Mouse (Mus musculus) erythroblast, adult 5-6 weeks (primary cell): ENCODE data around the gene Klra4. TPM values are rescaled to one million over a fixed set of nuclear protein-coding genes. Genes with fewer than 3 reads are reported as not detected.
"Not testable (repeated sequence)": the region's sequence is repeated elsewhere in the genome, so short reads cannot be mapped to it uniquely, and the experiment has no call there.

ENCODE experiments used
- ATAC-seq: replicated peaks from 2 replicates; pipeline ENCODE4 v1.8.0; 2016; ENCODE audit warnings: moderate number of reproducible peaks, mild to moderate bottlenecking, moderate TSS enrichment, inconsistent platforms; ENCODE audit not compliant: poor library complexity, low FRiP score, severe bottlenecking
- total RNA-seq, 2 experiments: library from RNA; stranded (forward) in 1 of 2; stranded (reverse) in 1 of 2; fragments of 150-400 nt in 1 of 2; fragments of 200-764, 138-1000 nt in 1 of 2; gene quantifications; 2 replicates each; pipeline versions ENCODE4 v1.2.3 to v1.2.4; 2015 to 2017; ENCODE audit warnings: low replicate concordance in 2 of 2

The Klra4 gene
- total RNA-seq (2015; ENCODE audit: low replicate concordance) (not detected in 2 replicates), total RNA-seq (2017; ENCODE audit: low replicate concordance) (not detected in 2 replicates)

DNA sequence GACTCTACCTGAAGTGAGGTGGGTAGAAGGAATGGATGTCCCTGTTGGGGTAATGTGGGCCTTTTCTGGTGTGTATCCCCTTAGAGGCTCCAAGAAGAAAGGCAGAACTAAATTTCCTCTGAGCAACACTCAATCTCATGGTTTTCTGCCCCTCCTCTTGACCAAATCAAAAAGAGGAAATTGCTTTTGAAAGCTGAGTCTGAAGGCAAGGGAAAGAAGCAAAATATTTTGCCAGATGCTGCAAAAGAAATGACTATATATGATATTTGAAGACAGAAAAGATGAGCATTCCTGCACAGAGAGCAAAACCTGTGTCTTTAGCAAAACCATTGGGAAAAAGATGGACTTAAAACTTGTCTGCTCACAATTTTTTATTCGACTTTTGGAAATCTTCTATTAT lies at the start of gene Klra4:
TSS of gene Klra4 (minus strand) at position 101 of the 400 bp plus-strand sequence.
- ATAC-seq, result not testable (repeated sequence)

DNA sequence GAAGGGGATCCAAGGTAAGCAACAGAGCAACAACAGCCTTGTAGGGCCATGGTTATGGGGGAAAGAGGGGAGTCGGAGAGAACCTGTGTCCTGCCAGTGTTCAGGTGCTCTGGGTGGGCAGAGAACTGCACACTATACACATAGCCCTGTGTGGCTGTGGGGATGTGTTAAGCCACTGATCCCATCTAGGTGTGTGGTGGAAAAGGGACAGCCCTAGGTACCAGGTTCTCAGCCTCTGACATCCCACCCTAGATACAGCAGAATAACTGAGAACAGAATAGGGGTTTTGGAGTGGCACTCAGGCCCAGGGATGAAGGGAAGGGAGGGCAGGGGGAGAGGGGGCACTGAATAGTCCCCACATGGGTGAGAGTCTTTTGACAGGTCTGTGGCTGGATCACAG lies 43.4 kb upstream of the Klra4 start:
- no peak for ATAC-seq

DNA sequence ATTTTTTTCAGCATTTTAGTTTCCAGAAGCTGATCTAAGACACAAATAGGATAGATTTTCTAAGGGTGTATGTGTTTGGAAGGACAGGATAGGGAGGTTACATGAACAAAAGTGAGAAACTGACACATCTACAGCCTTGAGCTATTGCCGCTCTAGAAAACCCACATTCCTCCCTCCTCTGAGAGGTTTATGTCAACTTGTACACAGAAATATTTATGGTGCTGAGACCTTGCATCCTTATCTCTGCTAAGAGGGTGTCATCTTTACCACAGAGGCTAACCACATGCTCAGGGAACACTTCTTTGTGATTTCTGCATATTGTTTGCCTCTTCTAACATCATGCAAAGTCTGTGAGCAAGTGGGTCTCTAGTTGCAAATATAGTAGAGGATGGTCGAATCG lies 35.7 kb upstream of the Klra4 start:
- not testable (repeated sequence) for ATAC-seq

DNA sequence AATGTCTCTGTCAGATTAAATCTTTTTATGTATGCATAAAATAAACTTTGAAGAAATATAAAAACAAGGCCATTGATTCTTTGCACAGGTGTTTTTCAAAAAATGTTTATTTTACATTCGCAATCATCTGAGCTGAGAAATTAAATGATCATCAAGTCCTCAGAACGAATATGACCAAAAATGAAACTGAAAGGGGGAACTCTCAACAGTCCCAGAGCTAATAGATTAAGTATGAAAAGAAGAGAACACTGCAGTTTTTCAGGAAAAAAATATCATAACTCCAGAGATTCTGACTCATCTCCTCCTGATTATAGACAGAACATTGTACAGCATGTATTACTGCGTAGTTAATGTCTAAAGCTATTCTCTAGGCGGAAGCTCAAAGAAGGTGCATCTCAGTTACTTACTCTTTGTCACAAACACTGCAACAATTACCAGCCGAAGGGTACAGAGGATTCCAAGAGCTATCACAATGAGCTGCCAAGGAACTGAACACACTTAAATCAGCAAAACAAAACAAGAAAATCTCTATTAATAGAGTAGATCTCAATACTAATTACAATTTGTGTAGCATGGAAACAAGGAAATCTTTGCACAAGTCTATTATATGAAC lies 25.4 kb upstream of the Klra4 start:
- no peak for ATAC-seq

DNA sequence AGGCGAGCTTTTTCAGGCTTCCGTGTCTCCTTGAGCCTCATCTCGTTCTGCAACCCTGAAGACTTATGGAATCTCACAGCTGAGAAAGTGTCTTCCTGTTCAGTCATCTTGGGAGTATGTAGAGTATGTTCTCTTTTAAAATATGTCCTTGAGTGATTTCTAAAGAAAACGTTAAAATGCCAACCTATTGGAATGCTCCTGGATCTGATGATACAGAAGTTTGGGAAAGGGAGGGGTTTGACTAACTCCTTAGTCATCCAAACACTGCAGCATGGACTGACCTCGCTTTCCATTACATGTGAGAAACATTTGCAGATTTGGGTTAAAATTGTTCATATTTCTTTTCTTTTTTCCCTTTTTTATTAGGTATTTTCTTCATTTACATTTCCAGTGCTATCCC lies 1.9 kb downstream of the Klra4 start:
- ATAC-seq, result no peak

DNA sequence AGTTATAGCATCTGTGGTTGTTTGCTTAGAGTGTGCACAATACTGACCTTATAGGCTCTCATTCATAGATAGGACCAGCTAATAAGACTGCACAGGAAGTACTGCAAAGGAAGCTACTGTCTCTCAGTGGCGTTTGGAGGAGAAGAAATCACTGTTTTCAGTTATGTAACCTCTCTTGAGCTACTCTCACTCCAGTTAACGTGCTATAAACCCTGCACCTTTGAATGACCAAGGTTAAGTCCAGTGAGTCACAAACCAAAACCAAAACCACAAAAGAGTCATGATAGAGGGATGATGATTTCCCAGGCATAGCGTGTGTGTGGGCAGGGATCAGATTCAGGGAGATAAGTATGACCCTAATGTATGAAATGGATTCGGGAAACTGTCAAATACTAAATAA lies 31.9 kb downstream of the Klra4 start:
- not testable (repeated sequence) for ATAC-seq

DNA sequence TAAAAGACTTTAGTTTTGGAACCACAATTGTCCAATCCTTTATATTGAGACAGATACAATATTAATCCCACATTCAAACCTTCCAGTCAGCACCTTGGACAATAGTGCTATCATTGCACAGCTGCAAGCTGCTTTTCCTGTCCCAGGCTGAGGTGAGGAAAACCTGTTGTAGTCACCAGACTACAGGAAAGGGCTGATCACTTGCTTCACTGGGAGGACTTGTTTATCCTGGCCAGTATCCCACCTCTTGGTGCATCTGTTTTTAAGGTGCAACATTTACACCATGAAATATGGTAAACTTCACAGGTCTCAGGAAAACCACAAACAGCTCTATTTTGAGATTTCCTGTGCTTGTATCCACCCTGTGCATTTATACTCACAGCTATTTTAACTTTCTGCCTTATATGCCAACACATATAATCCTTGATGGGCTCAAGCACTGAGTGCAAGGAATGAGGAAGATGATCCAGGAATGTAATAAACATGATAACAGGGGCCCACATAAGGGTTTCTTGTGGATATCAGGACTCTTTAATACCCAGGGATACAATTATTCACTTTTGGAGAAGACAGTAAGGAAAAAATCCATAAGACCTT lies 35.5 kb downstream of the Klra4 start:
- not testable (repeated sequence) for ATAC-seq

DNA sequence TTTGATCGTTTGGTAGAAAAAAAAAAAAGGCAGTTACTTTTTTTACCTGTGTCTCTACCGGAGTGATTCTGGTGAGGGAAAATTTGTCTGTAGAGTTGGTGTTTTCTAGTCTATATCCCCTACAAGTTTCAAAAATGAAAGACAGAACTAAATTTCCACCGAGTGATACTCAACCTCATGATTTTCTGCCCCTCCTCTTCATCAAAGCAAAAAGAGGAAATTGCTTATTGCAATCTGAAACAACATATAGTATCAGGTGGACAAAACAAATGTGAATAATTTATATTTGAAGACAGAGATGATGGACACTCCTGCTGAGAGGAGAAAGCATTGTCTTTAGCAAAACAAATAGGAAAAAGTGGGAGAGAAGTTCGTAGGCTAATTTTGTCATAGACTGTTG lies 40.2 kb downstream of the Klra4 start, which contains the start of gene Klra6:
TSS of gene Klra6 (minus strand) at position 101 of the 400 bp plus-strand sequence.
- ATAC-seq, result no peak

Other genes with a start within 250 kb of the Klra4 start
- not detected in 2 replicates for gene Gm17631, start 204.6 kb downstream of the Klra4 start, total RNA-seq (2015; ENCODE audit: low replicate concordance)
- gene Gm17631, start 204.6 kb downstream of the Klra4 start, total RNA-seq (2017; ENCODE audit: low replicate concordance), result not detected in 2 replicates
- gene Klra17, start 190.6 kb downstream of the Klra4 start, total RNA-seq (2015; ENCODE audit: low replicate concordance), result 4.0 and 4.2 TPM in 2 replicates
- not detected in 2 replicates for gene Klra17, start 190.6 kb downstream of the Klra4 start, total RNA-seq (2017; ENCODE audit: low replicate concordance)
- not detected in 2 replicates for gene Klra5, start 149.6 kb downstream of the Klra4 start, total RNA-seq (2015; ENCODE audit: low replicate concordance)
- gene Klra5, start 149.6 kb downstream of the Klra4 start, total RNA-seq (2017; ENCODE audit: low replicate concordance), result not detected in 2 replicates
- gene Klra6, start 40.3 kb downstream of the Klra4 start, total RNA-seq (2015; ENCODE audit: low replicate concordance), result not detected in 2 replicates
- gene Klra6, start 40.3 kb downstream of the Klra4 start, total RNA-seq (2017; ENCODE audit: low replicate concordance), result not detected in 2 replicates
- 1.9 TPM in 1 of 2 replicates, not detected in the other for gene Klra8, start 62.6 kb upstream of the Klra4 start, total RNA-seq (2015; ENCODE audit: low replicate concordance)
- not detected in 2 replicates for gene Klra8, start 62.6 kb upstream of the Klra4 start, total RNA-seq (2017; ENCODE audit: low replicate concordance)
- gene Klra9, start 125.8 kb upstream of the Klra4 start, total RNA-seq (2015; ENCODE audit: low replicate concordance), result not detected in 2 replicates
- 1.5 TPM in 1 of 2 replicates, not detected in the other for gene Klra9, start 125.8 kb upstream of the Klra4 start, total RNA-seq (2017; ENCODE audit: low replicate concordance)
- gene Klra7, start 166.1 kb upstream of the Klra4 start, total RNA-seq (2015; ENCODE audit: low replicate concordance), result 2.7 and 7.7 TPM in 2 replicates
- not detected in 2 replicates for gene Klra7, start 166.1 kb upstream of the Klra4 start, total RNA-seq (2017; ENCODE audit: low replicate concordance)
- gene Klra10, start 214.7 kb upstream of the Klra4 start, total RNA-seq (2015; ENCODE audit: low replicate concordance), result not detected in 2 replicates
- gene Klra10, start 214.7 kb upstream of the Klra4 start, total RNA-seq (2017; ENCODE audit: low replicate concordance), result not detected in 2 replicates